Mouse (Mus musculus) neural tube, embryonic 11.5 days (tissue): ENCODE data around the gene Bok. TPM values are rescaled to one million over a fixed set of nuclear protein-coding genes. Genes with fewer than 3 reads are reported as not detected.

Experiments used
- ATAC-seq: fragments of 200-750 bp; cut with Nextera tagmentation; 2 replicates; pipeline ENCODE4 v1.8.0; 2017; ENCODE audit warnings: moderate number of reproducible peaks, mild to moderate bottlenecking, moderate TSS enrichment, moderate library complexity; ENCODE audit not compliant: insufficient read depth, low FRiP score, low TSS enrichment
- DNase-seq: peaks from one replicate; pipeline ENCODE4 v3.0.0-alpha.2; 2015; ENCODE audit warnings: low spot score
- H3K27ac ChIP-seq: fragments of 300-500 bp; sonication (generic); 2 replicates; pipeline ENCODE4 v1.5.1; 2014; ENCODE audit warnings: low read depth, mild to moderate bottlenecking, low read length
- H3K27me3 ChIP-seq: fragments of 300-500 bp; sonication (generic); 2 replicates; pipeline ENCODE4 v1.6.1; 2014; ENCODE audit warnings: mild to moderate bottlenecking, low read length, mixed read lengths; ENCODE audit not compliant: control insufficient read depth, insufficient read depth
- H3K36me3 ChIP-seq: fragments of 300-500 bp; sonication (generic); 2 replicates; pipeline ENCODE4 v1.6.1; 2014; ENCODE audit warnings: mild to moderate bottlenecking, low read length, moderate library complexity, mixed read lengths; ENCODE audit not compliant: control insufficient read depth, insufficient read depth
- H3K4me1 ChIP-seq: fragments of 300-500 bp; sonication (generic); 2 replicates; pipeline ENCODE4 v1.6.1; 2014; ENCODE audit warnings: low read length, mixed read lengths; ENCODE audit not compliant: control insufficient read depth, insufficient read depth
- H3K4me2 ChIP-seq: fragments of 300-500 bp; sonication (generic); 2 replicates; pipeline ENCODE4 v1.6.1; 2014; ENCODE audit warnings: low read depth, mild to moderate bottlenecking, moderate library complexity
- H3K4me3 ChIP-seq: fragments of 300-500 bp; sonication (generic); 2 replicates; pipeline ENCODE4 v1.5.1; 2014; ENCODE audit warnings: low read depth, low read length
- H3K9ac ChIP-seq: fragments of 300-500 bp; sonication (generic); 2 replicates; pipeline ENCODE4 v1.6.1; 2014; ENCODE audit warnings: mild to moderate bottlenecking, low read length
- H3K9me3 ChIP-seq: fragments of 300-500 bp; sonication (generic); 2 replicates; pipeline ENCODE4 v1.6.1; 2016; ENCODE audit warnings: low read length; ENCODE audit not compliant: control insufficient read depth
- WGBS: fragments of 180-500 bp; shearing (Covaris S2); extraction: QIAGEN DNeasy Blood & Tissue Kit; methylation state at CpG from one replicate; pipeline ENCODE4 v1.1.7; 2014; 5-methylcytosine and 5-hydroxymethylcytosine counted together
- polyA plus RNA-seq: library from polyadenylated mRNA; unstranded; fragments of >200 nt; fragmentation: Nextera tagmentation; extraction: Ambion mirVana; gene quantifications from 2 replicates; pipeline ENCODE4 v1.2.1, GENCODE M21; 2014

Gene Bok
- 32.2 and 32.3 TPM in 2 replicates for polyA plus RNA-seq

- peak within 1 kb of the TSS; percentile 54 for H3K4me3 ChIP-seq
- H3K9ac ChIP-seq: peak within 1 kb of the TSS; percentile 76
- DNase-seq: peak; percentile 72
- H3K4me1 ChIP-seq: peaks cover 7% of the 10 kb centered on the region
- no peaks in the 10 kb centered on the region for H3K9me3 ChIP-seq
- ATAC-seq: peak; percentile 52
- H3K27ac ChIP-seq: 0 out of 2 replicates have a peak within 1 kb of the TSS, but pooled peaks have one; percentile 14
- H3K4me2 ChIP-seq: peak within 1 kb of the TSS; percentile 80
- 0 out of 2 replicates have a peak, but pooled peaks cover 5% of the 10 kb centered on the region for H3K27me3 ChIP-seq
- WGBS: under 1% methylated on average over 73 of the region's 78 CpGs
- no peaks in the 10 kb centered on the region for H3K36me3 ChIP-seq
Measured at GRCm38 (mm10) chr1:93685401-93686244, at the start of gene Bok. TSS of gene Bok (plus strand) at chr1:93685660.

DNA sequence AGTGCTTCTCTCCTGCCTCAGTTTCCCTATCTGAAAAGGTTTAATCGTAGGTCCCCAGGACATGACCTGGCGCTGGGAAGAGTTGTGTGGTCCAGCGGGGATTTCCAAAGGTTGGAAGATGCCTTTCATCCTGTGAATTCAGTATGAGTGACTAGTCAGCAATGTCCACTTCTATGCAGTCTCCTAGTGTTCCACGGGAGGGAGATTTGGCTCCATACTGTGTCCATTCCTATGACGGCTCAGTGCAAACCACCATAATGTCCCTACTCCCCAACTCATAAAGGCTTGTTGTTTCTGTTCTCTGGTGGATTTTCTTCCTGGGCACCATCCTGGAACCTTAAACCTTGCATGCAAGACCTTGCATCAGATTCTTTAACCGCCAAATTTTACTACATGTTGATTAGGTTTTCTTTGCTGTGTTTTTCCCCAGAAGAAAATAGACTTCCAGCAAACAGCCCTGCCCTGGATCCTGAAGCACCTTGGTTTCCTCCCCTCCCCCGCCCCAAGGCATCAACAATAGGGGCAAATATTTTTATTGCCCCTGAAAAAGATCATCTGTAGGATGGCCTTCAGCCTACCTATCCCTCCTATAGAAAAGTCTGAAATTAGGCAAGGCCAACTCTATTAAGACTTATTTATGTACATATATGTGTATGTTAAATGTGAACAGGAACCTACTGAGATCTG, 49.1 kb upstream of the Bok start:
- H3K27ac ChIP-seq: peak overlapping the region; percentile 58; the same call in 1 of the 2 replicates
- peaks cover 10% of the 10 kb centered on the region; the same call in 1 of the 2 replicates for H3K4me1 ChIP-seq
- H3K36me3 ChIP-seq: no peaks in the 10 kb centered on the region
- no peaks in the 10 kb centered on the region for H3K27me3 ChIP-seq
- H3K4me3 ChIP-seq: peak overlapping the region; percentile 69
- no peak for DNase-seq
- peak; percentile 35 for ATAC-seq
- whole genome bisulfite sequencing: 39% methylated on average over 7 of the region's 7 CpGs
- H3K4me2 ChIP-seq: peak overlapping the region; percentile 92
- H3K9me3 ChIP-seq: no peaks in the 10 kb centered on the region
- H3K9ac ChIP-seq: peak overlapping the region; percentile 57

DNA sequence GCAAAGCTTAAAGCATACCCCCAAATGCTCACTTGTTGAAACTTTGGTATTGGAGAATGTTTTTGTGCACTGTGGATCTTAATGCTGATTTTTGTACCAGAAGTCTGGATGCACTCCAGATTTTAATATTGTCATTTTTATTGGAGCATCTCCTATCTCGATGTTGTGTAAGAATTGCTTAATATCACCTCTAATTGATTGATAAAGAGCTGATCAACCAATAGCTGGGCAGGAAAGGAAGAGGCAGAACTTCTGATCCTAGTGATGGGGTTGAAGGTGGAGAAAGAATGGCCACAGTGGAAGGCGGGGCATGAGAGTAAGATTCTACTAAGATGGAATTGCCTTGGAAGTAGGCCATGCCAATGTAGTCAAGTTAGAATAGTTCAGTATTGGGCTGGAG, 43.5 kb upstream of the Bok start:
- Histone ChIP-seq H3K27me3 (no peaks in the 10 kb centered on the region), H3K9ac (no peak overlapping the region), H3K4me3 (no peak overlapping the region), H3K36me3 (no peaks in the 10 kb centered on the region), H3K9me3 (no peaks in the 10 kb centered on the region), H3K4me2 (no peak overlapping the region), H3K27ac (no peak overlapping the region), H3K4me1 (no peaks in the 10 kb centered on the region)
- WGBS: 83% methylated on average over 2 of the region's 2 CpGs
- DNase-seq (no peak), ATAC-seq (no peak)

GRCm38 (mm10) chr1:93642692-93643091, 42.8 kb upstream of the Bok start:
- Histone ChIP-seq H3K27ac (no peak overlapping the region), H3K9me3 (no peaks in the 10 kb centered on the region), H3K4me3 (no peak overlapping the region), H3K36me3 (no peaks in the 10 kb centered on the region), H3K27me3 (no peaks in the 10 kb centered on the region), H3K4me2 (no peak overlapping the region), H3K9ac (no peak overlapping the region), H3K4me1 (no peaks in the 10 kb centered on the region)
- ATAC-seq (no peak), DNase-seq (no peak)
- 90% methylated on average over 2 of the region's 2 CpGs for WGBS

DNA sequence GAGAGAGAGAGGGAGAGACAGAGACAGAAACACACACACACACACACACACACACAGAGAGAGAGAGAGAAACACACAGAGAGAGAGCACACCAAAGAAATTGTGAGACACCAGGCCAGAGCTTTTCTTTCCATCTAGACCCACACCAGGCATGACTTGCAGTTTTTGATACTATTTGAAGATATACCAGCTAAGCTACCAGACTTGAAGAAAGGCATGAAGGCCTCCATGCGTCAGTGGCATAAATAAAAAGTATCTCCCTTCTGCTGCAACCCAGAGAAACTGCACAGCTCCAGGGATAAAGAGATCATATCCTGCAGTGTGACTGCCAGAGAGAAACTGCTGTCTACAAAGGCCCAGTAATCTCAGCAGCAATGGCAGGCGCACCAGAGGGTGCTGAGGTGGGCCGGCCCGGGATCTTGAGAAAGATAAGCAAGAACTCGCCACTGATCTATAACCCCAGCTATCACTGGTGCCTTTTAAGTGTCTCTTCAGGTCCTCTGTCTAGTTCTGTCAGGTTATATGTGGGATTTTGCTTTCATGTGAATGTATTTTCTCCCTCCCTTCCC, 35.8 kb upstream of the Bok start:
- H3K27ac ChIP-seq: no peak overlapping the region
- H3K4me2 ChIP-seq: no peak overlapping the region
- no peak overlapping the region for H3K9ac ChIP-seq
- WGBS: 79% methylated on average over 5 of the region's 5 CpGs
- no peak overlapping the region for H3K4me3 ChIP-seq
- no peaks in the 10 kb centered on the region for H3K27me3 ChIP-seq
- DNase-seq (no peak), ATAC-seq (no peak)
- H3K4me1 ChIP-seq: no peaks in the 10 kb centered on the region
- no peaks in the 10 kb centered on the region for H3K9me3 ChIP-seq
- no peaks in the 10 kb centered on the region for H3K36me3 ChIP-seq

DNA sequence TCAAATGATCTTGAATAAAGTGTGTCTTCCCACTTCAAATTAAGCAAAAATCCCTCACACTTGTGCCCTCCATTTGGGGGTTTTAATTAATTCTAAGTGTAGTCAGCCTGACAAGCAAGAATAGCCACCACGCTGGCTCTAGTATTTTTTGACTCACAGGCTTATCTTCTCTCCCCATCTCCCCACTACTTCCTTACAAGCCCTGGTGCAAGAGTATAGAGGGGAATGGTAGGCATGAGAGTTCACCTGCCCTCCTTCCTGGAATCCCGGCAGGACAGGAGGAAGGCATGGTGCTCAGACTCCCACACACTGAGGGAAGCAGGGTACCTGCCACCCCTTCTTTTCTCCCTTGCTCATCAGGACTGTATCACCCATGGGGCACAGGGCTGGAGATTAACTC, 31.2 kb upstream of the Bok start:
- no peak overlapping the region for H3K27ac ChIP-seq
- 64% methylated on average over 2 of the region's 2 CpGs for WGBS
- H3K4me3 ChIP-seq: no peak overlapping the region
- DNase-seq (no peak), ATAC-seq (no peak)
- no peaks in the 10 kb centered on the region for H3K4me1 ChIP-seq
- no peak overlapping the region for H3K4me2 ChIP-seq
- H3K36me3 ChIP-seq: no peaks in the 10 kb centered on the region
- H3K27me3 ChIP-seq: no peaks in the 10 kb centered on the region
- H3K9ac ChIP-seq: no peak overlapping the region
- H3K9me3 ChIP-seq: no peaks in the 10 kb centered on the region

DNA sequence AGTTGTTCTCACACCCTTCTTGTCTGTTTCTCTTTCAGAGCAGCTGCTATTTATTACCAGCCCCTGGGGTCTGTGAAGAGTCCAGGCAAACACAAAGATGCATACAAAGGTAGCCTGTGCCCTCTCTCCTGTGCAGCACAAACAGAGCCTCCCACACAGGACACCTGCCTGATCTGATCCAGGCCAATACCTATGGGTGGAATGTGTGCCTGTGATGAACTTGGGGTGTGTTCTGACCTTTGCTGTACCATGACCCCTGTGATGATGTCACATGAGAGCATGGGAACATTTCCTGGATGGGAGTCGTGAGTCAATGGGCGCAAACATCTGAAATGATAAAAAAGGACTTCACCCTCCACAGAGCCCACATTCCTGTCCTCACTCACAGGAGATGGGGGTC, 30.7 kb upstream of the Bok start:
- no peak overlapping the region for H3K4me2 ChIP-seq
- no peak overlapping the region for H3K4me3 ChIP-seq
- H3K9ac ChIP-seq: no peak overlapping the region
- 81% methylated on average over 2 of the region's 2 CpGs for whole genome bisulfite sequencing
- no peaks in the 10 kb centered on the region for H3K4me1 ChIP-seq
- no peak overlapping the region for H3K27ac ChIP-seq
- no peak for DNase-seq
- H3K9me3 ChIP-seq: no peaks in the 10 kb centered on the region
- ATAC-seq: no peak
- no peaks in the 10 kb centered on the region for H3K36me3 ChIP-seq
- no peaks in the 10 kb centered on the region for H3K27me3 ChIP-seq

DNA sequence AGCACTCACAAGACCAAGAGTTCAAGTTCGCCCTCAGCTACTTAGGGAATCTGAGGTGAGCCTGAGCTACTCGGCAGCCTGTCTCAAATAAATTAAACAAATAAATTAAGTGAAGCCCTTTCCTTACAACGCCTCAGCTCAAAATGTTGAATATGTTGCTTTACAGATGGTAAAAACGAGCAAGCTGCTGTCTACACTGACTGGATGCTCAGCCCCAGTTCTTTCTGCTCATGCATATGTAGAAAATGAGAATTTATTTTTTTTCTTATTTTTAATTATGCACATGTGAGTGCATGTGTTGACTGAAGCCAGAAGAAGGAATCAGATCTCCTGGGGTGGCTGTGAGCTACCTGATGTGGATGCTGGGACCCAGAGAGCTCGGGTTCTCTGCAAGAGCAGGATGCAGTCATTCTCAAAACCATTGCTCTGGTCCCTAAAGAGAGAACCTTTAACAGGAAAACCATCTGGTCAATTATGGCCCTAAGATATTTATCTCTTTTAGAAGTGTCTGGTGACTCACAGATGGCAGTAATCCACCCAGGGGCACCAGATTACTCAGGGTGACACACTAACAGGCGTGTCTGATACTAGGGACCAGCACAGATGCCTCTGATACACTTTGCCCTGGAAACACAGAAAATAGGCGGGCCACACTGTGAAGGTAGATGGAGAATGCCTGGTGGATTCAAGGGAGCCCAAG, 29.0 kb upstream of the Bok start:
- H3K4me1 ChIP-seq: no peaks in the 10 kb centered on the region
- ATAC-seq (no peak), DNase-seq (no peak)
- no peaks in the 10 kb centered on the region for H3K36me3 ChIP-seq
- H3K9me3 ChIP-seq: no peaks in the 10 kb centered on the region
- WGBS: 66% methylated on average over 7 of the region's 7 CpGs
- no peak overlapping the region for H3K9ac ChIP-seq
- no peak overlapping the region for H3K4me2 ChIP-seq
- no peak overlapping the region for H3K27ac ChIP-seq
- no peaks in the 10 kb centered on the region for H3K27me3 ChIP-seq
- no peak overlapping the region for H3K4me3 ChIP-seq
